In the genomic region with DNA sequence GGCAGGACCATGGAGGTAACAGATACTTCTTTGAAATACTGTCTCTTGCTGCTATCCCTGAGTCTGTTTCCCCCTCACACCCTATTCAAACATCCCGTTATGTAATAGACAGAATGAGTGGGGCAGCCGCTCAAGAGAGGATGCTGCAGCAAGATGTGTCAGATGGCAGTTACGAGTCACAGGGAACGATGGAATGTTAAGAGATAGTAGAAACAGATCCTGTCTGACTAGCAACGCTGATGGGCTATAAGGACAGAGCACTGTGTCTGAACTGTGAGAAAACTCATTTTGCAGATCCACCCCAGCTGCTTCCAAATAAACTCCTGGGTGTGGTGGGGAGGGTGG, we compare ENCODE assay signal across 13 mouse cellular contexts. TPM values are rescaled to one million over a fixed set of nuclear protein-coding genes. Genes with fewer than 3 reads are reported as not detected.
DNase-seq lines count a peak whose midpoint lies in the region; ATAC-seq and TF ChIP-seq lines count a peak whose summit lies in the region.
"Had no signal": no experiment of that assay in that cellular context is flagged by ENCODE, and none has a peak within 500 bp of the region (broad histone marks: within the 10 kb centered on the region; RNA-seq: fewer than 3 reads in every experiment).

No protein-coding gene starts in this region.

- WGBS in lung, embryonic 16.5 days = 22% methylated on average over 5 of the region's 5 CpGs
- 43% methylated on average over 5 of the region's 5 CpGs for WGBS in forebrain, embryonic 12.5 days

- no peaks in the 10 kb centered on the region for H3K9me3 ChIP-seq in lung, embryonic 16.5 days (ENCODE audit: control insufficient read depth, low read length)
- H3K9me3 ChIP-seq in forebrain, embryonic 12.5 days = no peaks in the 10 kb centered on the region
- H3K9me3 ChIP-seq: embryonic facial prominence, embryonic 13.5 days; megakaryocyte, embryonic 14.5 days had no signal

- H3K9ac ChIP-seq in lung, embryonic 16.5 days (ENCODE audit: low read length) = no peak overlapping the region
- no peak overlapping the region for H3K9ac ChIP-seq in forebrain, embryonic 12.5 days
- H3K9ac ChIP-seq: embryonic facial prominence, embryonic 13.5 days had no signal

- peak overlapping the region; percentile 26; the same call in 1 of the 2 replicates for H3K4me3 ChIP-seq in gastrocnemius, adult 2 months
- no peak overlapping the region for H3K4me3 ChIP-seq in lung, embryonic 16.5 days (ENCODE audit: low read length)
- no peak overlapping the region for H3K4me3 ChIP-seq in forebrain, embryonic 12.5 days (replicated peaks)
- H3K4me3 ChIP-seq: embryonic facial prominence, embryonic 13.5 days; megakaryocyte, embryonic 14.5 days had no signal

- H3K4me1 ChIP-seq in lung, embryonic 16.5 days (replicated peaks; ENCODE audit: control insufficient read depth, insufficient read depth, low read length) = peaks cover 7% of the 10 kb centered on the region
- peaks cover 12% of the 10 kb centered on the region for H3K4me1 ChIP-seq in forebrain, embryonic 12.5 days

- no peak for TF ChIP-seq CTCF in gastrocnemius, adult 2 months (IDR thresholded peaks at IDR 0.05)

- intact Hi-C loops in gastrocnemius, adult 2 months (cut with DNase I) = no loop called here

- peak overlapping the region; percentile 3; the same call in 1 of the 2 replicates for H3K4me2 ChIP-seq in lung, embryonic 16.5 days (ENCODE audit: low read depth, low read length)
- H3K4me2 ChIP-seq in forebrain, embryonic 12.5 days = no peak overlapping the region
- H3K4me2 ChIP-seq: embryonic facial prominence, embryonic 13.5 days had no signal

- H3K27ac ChIP-seq in gastrocnemius, adult 2 months = peak overlapping the region; percentile 20; the same call in 1 of the 2 replicates
- H3K27ac ChIP-seq in lung, embryonic 16.5 days (ENCODE audit: low read length) = no peak overlapping the region
- H3K27ac ChIP-seq in forebrain, embryonic 12.5 days = no peak overlapping the region
- H3K27ac ChIP-seq: embryonic facial prominence, embryonic 13.5 days had no signal

- no peaks in the 10 kb centered on the region for H3K27me3 ChIP-seq in lung, embryonic 16.5 days (ENCODE audit: control insufficient read depth, insufficient read depth, low read depth, low read length)
- H3K27me3 ChIP-seq in forebrain, embryonic 12.5 days = no peaks in the 10 kb centered on the region; the same call in 1 of the 2 replicates
- H3K27me3 ChIP-seq: embryonic facial prominence, embryonic 13.5 days; megakaryocyte, embryonic 14.5 days had no signal

- ATAC-seq in lung, embryonic 16.5 days (ENCODE audit: low read depth) = no peak
- ATAC-seq in forebrain, embryonic 12.5 days (ENCODE audit: low FRiP score) = peak; percentile 17; the same call in 1 of the 2 replicates

- H3K36me3 ChIP-seq in lung, embryonic 16.5 days (ENCODE audit: control insufficient read depth, insufficient read depth, low read length) = no peaks in the 10 kb centered on the region
- H3K36me3 ChIP-seq in forebrain, embryonic 12.5 days (replicated peaks) = no peaks in the 10 kb centered on the region
- H3K36me3 ChIP-seq: embryonic facial prominence, embryonic 13.5 days had no signal

- no peak for DNase-seq in gastrocnemius, adult 2 months
- DNase-seq in gastrocnemius, postnatal 25 days = no peak
- DNase-seq in lung, postnatal 10 days = no peak
- peak; percentile 18 for DNase-seq in mesoderm, embryonic 11.5 days (ENCODE audit: low read depth, low spot score)
- no peak for DNase-seq in adrenal gland, adult (ENCODE audit: inconsistent age in 2 of 2, low spot score in 1 of 2)
- DNase-seq in cerebellum, postnatal 36 days = no peak
- DNase-seq: adrenal gland, adult 8-10 months; cerebellum, adult 11-12 months; kidney, postnatal 25 days had no signal

RNA-seq across cellular contexts. Expression of gene Dars, which starts 23.9 kb away (rescaled TPM):
- total RNA-seq in gastrocnemius, adult 2 months (2021) = 10 to 100 TPM; 64.7 to 77.0 TPM
- 10 to 100 TPM; 61.3 to 61.8 TPM for total RNA-seq in gastrocnemius, postnatal 25 days (2021)
- 157 and 167 TPM in 2 replicates for polyA plus RNA-seq in lung, embryonic 16.5 days (2015; fragmentation: Nextera tagmentation; extraction: Ambion mirVana)
- 164 and 165 TPM in 2 replicates for polyA plus RNA-seq in forebrain, embryonic 12.5 days (2016; fragmentation: Nextera tagmentation; extraction: Ambion mirVana)
